Mouse (Mus musculus) lung, adult 2 months (tissue): ENCODE measurements at regions not wholly inside any gene's neighbourhood (a gene's known extent, or its start where the extent isn't known, plus 50 kb on each side); places are given as distances from the start of the nearest gene placed in this dataset.

Experiments
- DNase-seq: peaks from one replicate; pipeline ENCODE4 v3.0.0; 2022
- H3K4me1 ChIP-seq: fragments of 200-500 bp; 2 replicates; pipeline ENCODE4 v1.6.1; 2011; ENCODE audit warnings: low read length; ENCODE audit not compliant: control insufficient read depth, insufficient read depth
- H3K4me3 ChIP-seq: fragments of 200-500 bp; replicated peaks from 2 replicates; pipeline ENCODE3; 2011; ENCODE audit warnings: low read depth, mild to moderate bottlenecking, control low read depth, low read length; ENCODE audit errors: extremely low read depth
- CTCF ChIP-seq: fragments of 200-500 bp; IDR thresholded peaks from 2 replicates; pipeline ENCODE4 v1.5.1; 2011; ENCODE audit warnings: mild to moderate bottlenecking, low read length, control low read depth; ENCODE audit not compliant: insufficient read depth
- POLR2A ChIP-seq: fragments of 200-500 bp; IDR thresholded peaks from 2 replicates; pipeline ENCODE4 v1.6.1; 2011; ENCODE audit warnings: low read depth, mild to moderate bottlenecking, control low read depth, low read length, borderline replicate concordance; ENCODE audit errors: extremely low read depth
- WGBS: fragments of 180-500 bp; shearing (Covaris S2); methylation state at CpG from one replicate; pipeline ENCODE4 v1.1.7; 2018; 5-methylcytosine and 5-hydroxymethylcytosine counted together

GRCm38 (mm10) chr4:9047151-9047550 is 808.3 kb upstream of the Car8 start:
- no peaks in the 10 kb centered on the region for H3K4me1 ChIP-seq
- TF ChIP-seq CTCF: no peak
- TF ChIP-seq POLR2A: no peak
- 26% methylated on average over 4 of the region's 4 CpGs for WGBS
- DNase-seq: no peak
- H3K4me3 ChIP-seq: no peak overlapping the region

GRCm38 (mm10) chr4:9046436-9046835 is 807.6 kb upstream of the Car8 start:
- Histone ChIP-seq H3K4me3 (no peak overlapping the region), H3K4me1 (no peaks in the 10 kb centered on the region)
- DNase-seq: no peak
- no peak for TF ChIP-seq POLR2A
- WGBS: 82% methylated on average over 14 of the region's 14 CpGs

GRCm38 (mm10) chr4:9046030-9046429 is 807.2 kb upstream of the Car8 start:
- WGBS: 73% methylated on average over 4 of the region's 4 CpGs
- Histone ChIP-seq H3K4me3 (no peak overlapping the region), H3K4me1 (no peaks in the 10 kb centered on the region)
- TF ChIP-seq CTCF: no peak
- TF ChIP-seq POLR2A: no peak
- DNase-seq: no peak

GRCm38 (mm10) chr4:9036005-9036404 is 797.2 kb upstream of the Car8 start:
- TF ChIP-seq POLR2A (no peak), CTCF (no peak)
- DNase-seq: no peak
- Histone ChIP-seq H3K4me3 (no peak overlapping the region), H3K4me1 (no peaks in the 10 kb centered on the region)
- WGBS: 65% methylated on average over 4 of the region's 4 CpGs

- WGBS: 83% methylated on average over 4 of the region's 4 CpGs
- no peak for DNase-seq
- TF ChIP-seq POLR2A (no peak), CTCF (no peak)
- no peak overlapping the region for H3K4me3 ChIP-seq
- H3K4me1 ChIP-seq: no peaks in the 10 kb centered on the region
Measured at GRCm38 (mm10) chr4:9035350-9035749, 796.5 kb upstream of the Car8 start.

GRCm38 (mm10) chr4:9034280-9034679 is 795.4 kb upstream of the Car8 start:
- no peak overlapping the region for H3K4me3 ChIP-seq
- WGBS: 55% methylated on average over 4 of the region's 4 CpGs
- no peak for TF ChIP-seq CTCF
- no peaks in the 10 kb centered on the region for H3K4me1 ChIP-seq
- no peak for DNase-seq

- Histone ChIP-seq H3K4me3 (no peak overlapping the region), H3K4me1 (no peaks in the 10 kb centered on the region)
- DNase-seq: no peak
- 84% methylated on average over 6 of the region's 6 CpGs for WGBS
- TF ChIP-seq CTCF: no peak
- TF ChIP-seq POLR2A: no peak
Measured at GRCm38 (mm10) chr4:9033106-9033642, 794.3 kb upstream of the Car8 start.

GRCm38 (mm10) chr4:9031634-9032033 is 792.8 kb upstream of the Car8 start:
- DNase-seq: no peak
- WGBS: 63% methylated on average over 6 of the region's 6 CpGs
- H3K4me3 ChIP-seq: no peak overlapping the region
- TF ChIP-seq CTCF (no peak), POLR2A (no peak)
- peaks cover 2% of the 10 kb centered on the region; the same call in 1 of the 2 replicates for H3K4me1 ChIP-seq

- TF ChIP-seq CTCF: no peak
- no peak for TF ChIP-seq POLR2A
- H3K4me3 ChIP-seq: no peak overlapping the region
- no peak for DNase-seq
- H3K4me1 ChIP-seq: peaks cover 9% of the 10 kb centered on the region
- WGBS: 33% methylated on average over 6 of the region's 6 CpGs
Measured at GRCm38 (mm10) chr4:9028946-9029345, 790.1 kb upstream of the Car8 start.

- TF ChIP-seq POLR2A (no peak), CTCF (no peak)
- peak; percentile 22 for DNase-seq
- H3K4me3 ChIP-seq: no peak overlapping the region
- H3K4me1 ChIP-seq: peaks cover 9% of the 10 kb centered on the region
- 3% methylated on average over 12 of the region's 12 CpGs for WGBS
Measured at GRCm38 (mm10) chr4:9028475-9028874, 789.6 kb upstream of the Car8 start.

GRCm38 (mm10) chr4:9027798-9028404 is 789.1 kb upstream of the Car8 start:
- Histone ChIP-seq H3K4me3 (peak overlapping the region; percentile 53), H3K4me1 (peaks cover 9% of the 10 kb centered on the region)
- TF ChIP-seq POLR2A (no peak), CTCF (peak; percentile 71)
- DNase-seq: peak; percentile 88
- WGBS: under 1% methylated on average over 30 of the region's 30 CpGs
